Mouse (Mus musculus) cortical plate, adult 2 months (tissue): Measurements from ENCODE around the gene Tmem229b.

Experiments
- CTCF ChIP-seq: fragments of 200-500 bp; IDR thresholded peaks from 2 replicates; pipeline ENCODE4 v1.5.1; 2011; ENCODE audit warnings: mild to moderate bottlenecking, control low read depth, low read length; ENCODE audit not compliant: insufficient read depth; ENCODE audit errors: extremely low read depth
- POLR2A ChIP-seq: fragments of 200-500 bp; IDR thresholded peaks from 2 replicates; pipeline ENCODE4 v1.6.1; 2011; ENCODE audit warnings: mild to moderate bottlenecking, low read length, control low read depth; ENCODE audit not compliant: insufficient read depth; ENCODE audit errors: extremely low read depth

GRCm38 (mm10) chr12:78918227-78919078, 89.0 kb downstream of the Tmem229b start:
- TF ChIP-seq CTCF: peak; percentile 87
- no peak for TF ChIP-seq POLR2A
